Mouse (Mus musculus) intestine, embryonic 15.5 days (tissue): ENCODE measurements around the gene Pola2. TPM values are rescaled to one million over a fixed set of nuclear protein-coding genes. Genes with fewer than 3 reads are reported as not detected.

Experiments
- ATAC-seq: fragments of 200-750 bp; cut with Nextera tagmentation; 2 replicates; pipeline ENCODE4 v1.8.0; 2017; ENCODE audit warnings: moderate TSS enrichment, moderate library complexity
- H3K27ac ChIP-seq: fragments of 300-500 bp; sonication (generic); 2 replicates; pipeline ENCODE4 v1.5.1; 2015; ENCODE audit warnings: mild to moderate bottlenecking, inconsistent platforms
- H3K27me3 ChIP-seq: fragments of 300-500 bp; sonication (generic); replicated peaks from 2 replicates; pipeline ENCODE4 v1.6.1; 2015; ENCODE audit warnings: inconsistent platforms
- H3K36me3 ChIP-seq: fragments of 300-500 bp; sonication (generic); 2 replicates; pipeline ENCODE4 v1.6.1; 2015; ENCODE audit warnings: inconsistent platforms
- H3K4me1 ChIP-seq: fragments of 300-500 bp; sonication (generic); replicated peaks from 2 replicates; pipeline ENCODE4 v1.6.1; 2015; ENCODE audit warnings: inconsistent platforms
- H3K4me2 ChIP-seq: fragments of 300-500 bp; sonication (generic); replicated peaks from 2 replicates; pipeline ENCODE4 v1.6.1; 2015; ENCODE audit warnings: mild to moderate bottlenecking, inconsistent platforms
- H3K4me3 ChIP-seq: fragments of 300-500 bp; sonication (generic); replicated peaks from 2 replicates; pipeline ENCODE4 v1.5.1; 2015; ENCODE audit warnings: inconsistent platforms
- H3K9ac ChIP-seq: fragments of 300-500 bp; sonication (generic); 2 replicates; pipeline ENCODE4 v1.6.1; 2015; ENCODE audit warnings: inconsistent platforms
- H3K9me3 ChIP-seq: fragments of 300-500 bp; sonication (generic); 2 replicates; pipeline ENCODE4 v1.6.1; 2016; ENCODE audit warnings: inconsistent platforms
- WGBS: fragments of 180-500 bp; shearing (Covaris S2); methylation state at CpG from one replicate; pipeline ENCODE4 v1.1.7; 2015; 5-methylcytosine and 5-hydroxymethylcytosine counted together
- polyA plus RNA-seq: library from polyadenylated mRNA; unstranded; fragments of >200 nt; fragmentation: Nextera tagmentation; extraction: Ambion mirVana; gene quantifications from 2 replicates; pipeline ENCODE4 v1.2.1, GENCODE M21; 2015

Gene Pola2
- polyA plus RNA-seq, 1 experiment from 2014 or later, result 64.0 TPM

GRCm38 (mm10) chr19:5945027-5945426, 19.0 kb downstream of the Pola2 start:
- no peak overlapping the region for H3K4me2 ChIP-seq
- 62% methylated on average over 7 of the region's 7 CpGs for WGBS
- H3K27me3 ChIP-seq, result no peaks in the 10 kb centered on the region
- no peak overlapping the region for H3K4me3 ChIP-seq
- H3K36me3 ChIP-seq, result peaks cover 23% of the 10 kb centered on the region
- peak overlapping the region; percentile 57 for H3K27ac ChIP-seq
- no peak overlapping the region for H3K9ac ChIP-seq
- peak; percentile 75 for ATAC-seq
- H3K9me3 ChIP-seq, result no peaks in the 10 kb centered on the region
- H3K4me1 ChIP-seq, result peaks cover 26% of the 10 kb centered on the region

- Histone ChIP-seq H3K9me3 (no peaks in the 10 kb centered on the region), H3K27me3 (no peaks in the 10 kb centered on the region), H3K36me3 (peaks cover 18% of the 10 kb centered on the region; the same call in 1 of the 2 replicates), H3K9ac (no peak overlapping the region), H3K27ac (peak overlapping the region; percentile 57; the same call in 1 of the 2 replicates), H3K4me3 (no peak overlapping the region), H3K4me1 (peaks cover 26% of the 10 kb centered on the region), H3K4me2 (no peak overlapping the region)
- 74% methylated on average over 8 of the region's 8 CpGs for WGBS
- no peak for ATAC-seq
These were observed 19.9 kb downstream of the Pola2 start for GRCm38 (mm10) chr19:5944145-5944544.

GRCm38 (mm10) chr19:5943404-5943803, 20.6 kb downstream of the Pola2 start:
- H3K9ac ChIP-seq, result no peak overlapping the region
- H3K36me3 ChIP-seq, result peaks cover 14% of the 10 kb centered on the region; the same call in 1 of the 2 replicates
- H3K27ac ChIP-seq, result no peak overlapping the region
- no peak for ATAC-seq
- no peaks in the 10 kb centered on the region for H3K27me3 ChIP-seq
- no peak overlapping the region for H3K4me2 ChIP-seq
- 90% methylated on average over 15 of the region's 15 CpGs for WGBS
- H3K4me3 ChIP-seq, result no peak overlapping the region
- H3K9me3 ChIP-seq, result no peaks in the 10 kb centered on the region
- H3K4me1 ChIP-seq, result peaks cover 29% of the 10 kb centered on the region

- Histone ChIP-seq H3K9ac (no peak overlapping the region), H3K4me3 (no peak overlapping the region), H3K4me1 (peaks cover 36% of the 10 kb centered on the region), H3K27me3 (no peaks in the 10 kb centered on the region), H3K36me3 (peaks cover 11% of the 10 kb centered on the region; the same call in 1 of the 2 replicates), H3K9me3 (no peaks in the 10 kb centered on the region), H3K27ac (no peak overlapping the region), H3K4me2 (no peak overlapping the region)
- ATAC-seq, result no peak
- 88% methylated on average over 7 of the region's 7 CpGs for WGBS
These were observed 21.4 kb downstream of the Pola2 start for GRCm38 (mm10) chr19:5942581-5942980.

- no peak for ATAC-seq
- no peaks in the 10 kb centered on the region for H3K27me3 ChIP-seq
- peaks cover 35% of the 10 kb centered on the region for H3K4me1 ChIP-seq
- WGBS, result 86% methylated on average over 10 of the region's 10 CpGs
- no peak overlapping the region for H3K9ac ChIP-seq
- peaks cover 7% of the 10 kb centered on the region; the same call in 1 of the 2 replicates for H3K36me3 ChIP-seq
- H3K4me3 ChIP-seq, result no peak overlapping the region
- no peak overlapping the region for H3K4me2 ChIP-seq
- H3K9me3 ChIP-seq, result no peaks in the 10 kb centered on the region
- H3K27ac ChIP-seq, result peak overlapping the region; percentile 51; the same call in 1 of the 2 replicates
These were observed 23.3 kb downstream of the Pola2 start for GRCm38 (mm10) chr19:5940656-5941055.

- Histone ChIP-seq H3K9ac (no peak overlapping the region), H3K27ac (0 out of 2 replicates have a peak overlapping the region, but pooled peaks have one; percentile 24), H3K4me2 (no peak overlapping the region), H3K9me3 (no peaks in the 10 kb centered on the region), H3K36me3 (peaks cover 7% of the 10 kb centered on the region; the same call in 1 of the 2 replicates), H3K27me3 (no peaks in the 10 kb centered on the region), H3K4me3 (no peak overlapping the region), H3K4me1 (peaks cover 35% of the 10 kb centered on the region)
- ATAC-seq, result no peak
- WGBS, result 58% methylated on average over 4 of the region's 4 CpGs
These were observed 23.8 kb downstream of the Pola2 start for GRCm38 (mm10) chr19:5940173-5940572.

- no peak for ATAC-seq
- Histone ChIP-seq H3K36me3 (peaks cover 7% of the 10 kb centered on the region; the same call in 1 of the 2 replicates), H3K27me3 (no peaks in the 10 kb centered on the region), H3K4me1 (peaks cover 35% of the 10 kb centered on the region), H3K9ac (no peak overlapping the region), H3K9me3 (no peaks in the 10 kb centered on the region), H3K27ac (0 out of 2 replicates have a peak overlapping the region, but pooled peaks have one; percentile 24), H3K4me2 (no peak overlapping the region), H3K4me3 (no peak overlapping the region)
- 79% methylated on average over 5 of the region's 5 CpGs for WGBS
These were observed 24.3 kb downstream of the Pola2 start for GRCm38 (mm10) chr19:5939715-5940114.

- no peak overlapping the region for H3K27ac ChIP-seq
- H3K36me3 ChIP-seq, result peaks cover 7% of the 10 kb centered on the region; the same call in 1 of the 2 replicates
- ATAC-seq, result no peak
- peaks cover 35% of the 10 kb centered on the region for H3K4me1 ChIP-seq
- WGBS, result 82% methylated on average over 6 of the region's 6 CpGs
- H3K4me2 ChIP-seq, result no peak overlapping the region
- no peaks in the 10 kb centered on the region for H3K27me3 ChIP-seq
- no peak overlapping the region for H3K4me3 ChIP-seq
- H3K9me3 ChIP-seq, result no peaks in the 10 kb centered on the region
- no peak overlapping the region for H3K9ac ChIP-seq
These were observed 25.5 kb downstream of the Pola2 start for GRCm38 (mm10) chr19:5938516-5938915.

- peaks cover 4% of the 10 kb centered on the region; the same call in 1 of the 2 replicates for H3K36me3 ChIP-seq
- no peaks in the 10 kb centered on the region for H3K27me3 ChIP-seq
- H3K4me1 ChIP-seq, result peaks cover 35% of the 10 kb centered on the region
- H3K27ac ChIP-seq, result no peak overlapping the region
- H3K9ac ChIP-seq, result no peak overlapping the region
- no peak overlapping the region for H3K4me2 ChIP-seq
- WGBS, result 22% methylated on average over 14 of the region's 14 CpGs
- no peaks in the 10 kb centered on the region for H3K9me3 ChIP-seq
- no peak for ATAC-seq
- H3K4me3 ChIP-seq, result no peak overlapping the region
These were observed 26.1 kb downstream of the Pola2 start for GRCm38 (mm10) chr19:5937836-5938406.

GRCm38 (mm10) chr19:5937095-5937835, 26.7 kb downstream of the Pola2 start:
- ATAC-seq, result no peak
- H3K4me1 ChIP-seq, result peaks cover 35% of the 10 kb centered on the region
- no peak overlapping the region for H3K4me3 ChIP-seq
- WGBS, result 74% methylated on average over 21 of the region's 21 CpGs
- H3K9me3 ChIP-seq, result no peaks in the 10 kb centered on the region
- H3K4me2 ChIP-seq, result no peak overlapping the region
- H3K9ac ChIP-seq, result no peak overlapping the region
- peaks cover 4% of the 10 kb centered on the region; the same call in 1 of the 2 replicates for H3K36me3 ChIP-seq
- no peak overlapping the region for H3K27ac ChIP-seq
- H3K27me3 ChIP-seq, result no peaks in the 10 kb centered on the region

- no peaks in the 10 kb centered on the region for H3K27me3 ChIP-seq
- WGBS, result 38% methylated on average over 5 of the region's 5 CpGs
- H3K4me2 ChIP-seq, result no peak overlapping the region
- peaks cover 36% of the 10 kb centered on the region for H3K4me1 ChIP-seq
- H3K36me3 ChIP-seq, result no peaks in the 10 kb centered on the region
- H3K9me3 ChIP-seq, result no peaks in the 10 kb centered on the region
- no peak for ATAC-seq
- no peak overlapping the region for H3K4me3 ChIP-seq
- H3K9ac ChIP-seq, result no peak overlapping the region
- H3K27ac ChIP-seq, result peak overlapping the region; percentile 61
These were observed 28.3 kb downstream of the Pola2 start for GRCm38 (mm10) chr19:5935691-5936090.

GRCm38 (mm10) chr19:5935266-5935665, 28.7 kb downstream of the Pola2 start:
- ATAC-seq, result peak; percentile 88
- H3K4me2 ChIP-seq, result 0 out of 2 replicates have a peak overlapping the region, but pooled peaks have one; percentile 15
- peaks cover 38% of the 10 kb centered on the region for H3K4me1 ChIP-seq
- no peak overlapping the region for H3K9ac ChIP-seq
- no peaks in the 10 kb centered on the region for H3K36me3 ChIP-seq
- H3K9me3 ChIP-seq, result no peaks in the 10 kb centered on the region
- H3K27ac ChIP-seq, result peak overlapping the region; percentile 28; the same call in 1 of the 2 replicates
- H3K4me3 ChIP-seq, result no peak overlapping the region
- H3K27me3 ChIP-seq, result no peaks in the 10 kb centered on the region
- WGBS, result 13% methylated on average over 3 of the region's 3 CpGs
